Mouse (Mus musculus) limb, embryonic 14.5 days (tissue): ENCODE data around the gene Pcca. TPM values are rescaled to one million over a fixed set of nuclear protein-coding genes. Genes with fewer than 3 reads are reported as not detected.
A peak's percentile ranks its signal among the peaks of the same experiment; 100 is the strongest.

Experiments used
- ATAC-seq: fragments of 200-750 bp; cut with Nextera tagmentation; 2 replicates; pipeline ENCODE4 v1.8.0; 2017; ENCODE audit warnings: low read depth, moderate number of reproducible peaks, moderate TSS enrichment; ENCODE audit not compliant: low FRiP score
- DNase-seq: peaks from one replicate; pipeline ENCODE4 v3.0.0-alpha.2; 2015; ENCODE audit warnings: low spot score
- H3K27ac ChIP-seq: fragments of 300-500 bp; sonication (generic); replicated peaks from 2 replicates; pipeline ENCODE4 v1.5.1; 2014; ENCODE audit warnings: low read depth, mild to moderate bottlenecking, low read length, moderate library complexity, mixed read lengths
- H3K27me3 ChIP-seq: fragments of 300-500 bp; sonication (generic); 2 replicates; pipeline ENCODE4 v1.6.1; 2014; ENCODE audit warnings: low read length, mixed read lengths; ENCODE audit not compliant: control insufficient read depth, insufficient read depth
- H3K36me3 ChIP-seq: fragments of 300-500 bp; sonication (generic); 2 replicates; pipeline ENCODE4 v1.6.1; 2014; ENCODE audit warnings: mild to moderate bottlenecking, low read length, moderate library complexity, mixed read lengths; ENCODE audit not compliant: control insufficient read depth, insufficient read depth
- H3K4me1 ChIP-seq: fragments of 300-500 bp; sonication (generic); 2 replicates; pipeline ENCODE4 v1.6.1; 2014; ENCODE audit warnings: antibody characterized with exemption, low read length, mixed read lengths; ENCODE audit not compliant: control insufficient read depth, insufficient read depth
- H3K4me2 ChIP-seq: fragments of 300-500 bp; sonication (generic); replicated peaks from 2 replicates; pipeline ENCODE4 v1.6.1; 2014; ENCODE audit warnings: low read depth, mild to moderate bottlenecking, low read length, moderate library complexity; ENCODE audit not compliant: severe bottlenecking
- H3K4me3 ChIP-seq: fragments of 300-500 bp; sonication (generic); replicated peaks from 2 replicates; pipeline ENCODE4 v1.5.1; 2014; ENCODE audit warnings: low read length
- H3K9ac ChIP-seq: fragments of 300-500 bp; sonication (generic); 2 replicates; pipeline ENCODE4 v1.6.1; 2014; ENCODE audit warnings: mild to moderate bottlenecking, low read depth, low read length, moderate library complexity; ENCODE audit not compliant: severe bottlenecking
- H3K9me3 ChIP-seq: fragments of 300-500 bp; sonication (generic); 2 replicates; pipeline ENCODE4 v1.6.1; 2016; ENCODE audit warnings: low read length; ENCODE audit not compliant: control insufficient read depth
- POLR2A ChIP-seq: fragments of 200-500 bp; IDR thresholded peaks from 2 replicates; pipeline ENCODE4 v1.8.0; 2012; ENCODE audit warnings: inconsistent platforms, mild to moderate bottlenecking, moderate library complexity, borderline replicate concordance; ENCODE audit not compliant: insufficient read depth, insufficient read length; ENCODE audit errors: extremely low read depth
- WGBS: fragments of 180-500 bp; shearing (Covaris S2); extraction: QIAGEN DNeasy Blood & Tissue Kit; methylation state at CpG from one replicate; pipeline ENCODE4 v1.1.7; 2014; 5-methylcytosine and 5-hydroxymethylcytosine counted together
- polyA plus RNA-seq, 2 experiments: library from polyadenylated mRNA; depleted of rRNA in 1 of 2; stranded (reverse) in 1 of 2; unstranded in 1 of 2; fragments of >200 nt; fragmentation: Nextera tagmentation in 1 of 2; extraction: Ambion mirVana in 1 of 2; gene quantifications; 2 replicates each; pipeline versions ENCODE4 v1.2.1 to v1.2.3; 2012 to 2014

The Pcca gene
- polyA plus RNA-seq, 2 experiments = 15.7 to 17.3 TPM

DNA sequence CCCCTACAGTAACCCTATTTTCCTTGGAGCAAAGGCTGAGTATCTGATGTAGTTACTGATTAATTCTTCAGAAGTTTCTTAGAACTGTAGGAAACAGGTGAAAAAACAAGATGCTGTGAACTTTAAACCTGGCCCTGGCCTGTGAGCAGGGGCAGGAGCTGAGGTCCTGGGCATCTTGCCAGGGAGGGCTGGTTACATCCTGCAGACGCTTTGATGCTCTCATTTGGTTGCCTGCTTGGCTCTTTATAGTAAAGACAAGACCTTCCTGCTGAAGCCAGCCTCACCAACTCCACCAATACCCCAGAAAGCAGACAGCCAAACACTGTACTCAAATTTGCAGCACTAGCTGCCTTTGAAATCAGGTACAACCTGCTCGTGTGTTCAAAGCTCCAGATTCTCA, 368.0 kb downstream of the Pcca start:
- TF ChIP-seq POLR2A = no peak
- WGBS = 48% methylated on average over 2 of the region's 2 CpGs
- peaks cover 12% of the 10 kb centered on the region for H3K4me1 ChIP-seq

GRCm38 (mm10) chr14:122902884-122903283, 368.8 kb downstream of the Pcca start:
- H3K4me1 ChIP-seq = peaks cover 12% of the 10 kb centered on the region
- H3K4me3 ChIP-seq = no peak overlapping the region
- DNase-seq (peak; percentile 57), ATAC-seq (no peak)
- H3K4me2 ChIP-seq = no peak overlapping the region
- no peak for TF ChIP-seq POLR2A
- H3K36me3 ChIP-seq = no peaks in the 10 kb centered on the region
- H3K27ac ChIP-seq = no peak overlapping the region
- 56% methylated on average over 4 of the region's 4 CpGs for WGBS
- no peaks in the 10 kb centered on the region for H3K27me3 ChIP-seq
- H3K9me3 ChIP-seq = peaks cover 9% of the 10 kb centered on the region
- H3K9ac ChIP-seq = no peak overlapping the region

More for the DNA sequence above, 368.0 kb downstream of the Pcca start:
- Histone ChIP-seq H3K27ac (no peak overlapping the region), H3K4me3 (no peak overlapping the region), H3K36me3 (no peaks in the 10 kb centered on the region), H3K9me3 (peaks cover 4% of the 10 kb centered on the region), H3K4me2 (no peak overlapping the region), H3K27me3 (no peaks in the 10 kb centered on the region), H3K9ac (no peak overlapping the region)
- no peak for ATAC-seq
- DNase-seq = peak; percentile 32

DNA sequence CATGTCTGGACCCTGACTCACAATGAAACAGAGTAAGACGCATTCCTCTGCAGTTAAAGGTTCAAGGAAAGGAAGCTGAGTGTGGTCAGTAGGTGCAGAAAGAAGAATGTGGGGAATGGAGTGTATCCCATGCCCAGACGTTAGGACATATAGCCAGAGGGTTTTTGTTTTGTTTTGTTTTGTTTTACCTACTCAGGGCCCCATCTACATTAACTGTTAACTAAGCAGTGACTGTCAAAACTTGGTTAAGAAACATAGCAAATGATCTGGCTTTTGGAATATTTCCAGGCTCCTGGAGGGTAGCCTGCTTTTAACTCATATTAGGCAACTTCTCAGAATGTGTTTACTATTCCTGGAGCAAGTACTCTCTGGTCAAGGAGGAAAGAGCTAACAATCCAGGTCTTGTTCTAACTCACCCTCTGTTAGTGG, 369.8 kb downstream of the Pcca start:
- no peaks in the 10 kb centered on the region for H3K36me3 ChIP-seq
- peaks cover 12% of the 10 kb centered on the region for H3K4me1 ChIP-seq
- ATAC-seq (no peak), DNase-seq (no peak)
- TF ChIP-seq POLR2A = no peak
- no peak overlapping the region for H3K4me2 ChIP-seq
- H3K4me3 ChIP-seq = no peak overlapping the region
- H3K27me3 ChIP-seq = no peaks in the 10 kb centered on the region
- no peak overlapping the region for H3K9ac ChIP-seq
- peaks cover 9% of the 10 kb centered on the region for H3K9me3 ChIP-seq
- H3K27ac ChIP-seq = no peak overlapping the region
- WGBS = 33% methylated on average over 2 of the region's 2 CpGs

DNA sequence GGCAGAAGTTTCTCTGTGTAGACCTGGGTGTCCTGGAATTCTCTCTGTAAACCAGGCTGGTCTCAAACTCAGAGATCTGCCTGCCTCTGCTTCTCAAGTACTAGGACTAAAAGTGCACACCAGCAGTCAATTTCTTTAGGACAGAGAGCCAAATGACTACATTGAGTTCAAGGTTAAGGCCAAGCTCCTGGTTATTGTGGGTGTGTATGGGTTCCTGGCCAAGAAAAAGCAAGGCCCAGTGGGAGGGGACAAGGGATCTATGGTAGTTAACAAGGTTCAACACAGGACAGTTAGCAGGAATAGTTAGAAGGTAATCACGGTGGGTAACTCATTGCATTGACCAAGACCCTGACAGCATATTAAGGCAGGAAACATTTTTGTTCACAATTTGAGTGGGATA, 370.9 kb downstream of the Pcca start:
- Histone ChIP-seq H3K36me3 (no peaks in the 10 kb centered on the region), H3K27ac (no peak overlapping the region), H3K4me1 (peaks cover 12% of the 10 kb centered on the region), H3K4me3 (no peak overlapping the region), H3K27me3 (no peaks in the 10 kb centered on the region), H3K4me2 (no peak overlapping the region), H3K9me3 (peaks cover 9% of the 10 kb centered on the region), H3K9ac (no peak overlapping the region)
- ATAC-seq (no peak), DNase-seq (no peak)
- 87% methylated on average over 1 of the region's 1 CpGs for WGBS
- no peak for TF ChIP-seq POLR2A

- H3K27ac ChIP-seq = no peak overlapping the region
- ATAC-seq (no peak), DNase-seq (no peak)
- no peak for TF ChIP-seq POLR2A
- H3K4me2 ChIP-seq = no peak overlapping the region
- H3K27me3 ChIP-seq = no peaks in the 10 kb centered on the region
- peaks cover 9% of the 10 kb centered on the region for H3K9me3 ChIP-seq
- H3K36me3 ChIP-seq = no peaks in the 10 kb centered on the region
- 89% methylated on average over 4 of the region's 4 CpGs for WGBS
- peaks cover 2% of the 10 kb centered on the region; the same call in 1 of the 2 replicates for H3K4me1 ChIP-seq
- no peak overlapping the region for H3K4me3 ChIP-seq
- H3K9ac ChIP-seq = no peak overlapping the region
Measured at GRCm38 (mm10) chr14:122908075-122908474, 374.0 kb downstream of the Pcca start.

DNA sequence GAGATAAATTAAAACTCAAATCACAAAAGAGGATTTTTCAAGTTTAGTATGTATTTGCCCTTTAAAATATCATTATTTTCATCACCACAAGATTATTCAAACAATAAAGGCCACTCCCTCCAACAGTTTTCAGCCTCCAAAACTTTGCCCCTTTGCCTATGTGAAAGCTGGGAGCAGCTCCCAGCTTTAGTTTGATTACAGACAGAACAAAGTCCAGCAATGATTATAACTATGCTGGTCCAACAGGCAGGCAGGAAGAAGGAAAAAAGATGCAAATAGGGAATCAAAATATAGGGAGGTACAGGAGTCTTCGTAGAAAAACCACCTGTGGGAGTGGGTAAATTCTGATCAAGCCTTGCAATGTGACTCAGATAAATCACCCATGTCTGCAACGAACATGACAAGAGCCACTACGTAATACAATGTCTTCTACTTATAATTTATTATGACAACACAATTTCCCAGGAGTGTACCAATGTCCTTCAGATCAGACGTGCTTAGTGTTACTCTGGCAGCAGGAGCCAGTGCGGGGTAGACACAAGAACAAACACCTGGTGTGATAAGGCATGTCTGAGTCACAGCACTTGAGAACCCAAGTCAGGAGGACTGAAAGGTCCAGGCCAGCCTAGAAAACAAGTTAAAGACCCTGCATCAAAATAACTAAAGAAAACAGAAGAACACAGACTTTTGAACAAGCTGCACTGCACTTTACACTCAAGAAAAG, 375.4 kb downstream of the Pcca start:
- Histone ChIP-seq H3K4me2 (no peak overlapping the region), H3K27me3 (no peaks in the 10 kb centered on the region), H3K36me3 (no peaks in the 10 kb centered on the region), H3K4me1 (no peaks in the 10 kb centered on the region), H3K4me3 (no peak overlapping the region), H3K9ac (no peak overlapping the region), H3K9me3 (peaks cover 9% of the 10 kb centered on the region), H3K27ac (no peak overlapping the region)
- TF ChIP-seq POLR2A = no peak
- DNase-seq (no peak), ATAC-seq (no peak)
- 86% methylated on average over 5 of the region's 5 CpGs for WGBS
